Mouse (Mus musculus): Measurements from ENCODE around the gene Gsn.

DNA sequence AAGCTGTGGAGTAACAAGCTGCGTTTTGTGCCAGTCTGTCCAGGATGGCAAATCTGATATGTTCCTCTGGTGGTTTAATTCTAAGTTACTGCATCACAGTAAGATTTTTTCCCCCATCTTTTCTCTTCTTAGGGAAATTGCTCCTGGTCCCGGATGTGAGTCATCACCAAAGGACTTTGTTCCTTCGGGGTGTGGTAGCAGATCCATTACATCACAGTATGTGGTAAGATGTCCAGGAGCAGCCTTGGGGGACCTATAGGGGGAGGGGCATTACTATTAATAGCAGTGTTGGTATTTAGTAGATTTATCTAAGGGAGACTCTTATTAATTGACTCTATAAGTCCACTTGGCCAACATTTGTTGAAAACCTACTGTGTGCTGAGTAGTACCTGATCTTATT is 86.4 kb downstream of the Gsn start:
- TF ChIP-seq POLR2A (IDR thresholded peaks at IDR 0.05; ENCODE audit: insufficient read depth, low read length) (no peak), CTCF (IDR thresholded peaks at IDR 0.05; ENCODE audit: low read depth, low read length) (no peak), EP300 (IDR thresholded peaks at IDR 0.05; ENCODE audit: insufficient read depth, low read depth, low read length) (no peak)

All from ES-Bruce4 (cell line).